Mouse (Mus musculus) testis, postnatal 10 days (tissue): ENCODE data around the gene Fbxl19.

Experiments used
- DNase-seq: peaks from one replicate; pipeline ENCODE4 v3.0.0; 2021; ENCODE audit warnings: low spot score

Gene Fbxl19

GRCm38 (mm10) chr7:127744366-127745045 is at the start of gene Fbxl19:
Gene Fbxl19, plus strand, starts transcription at chr7:127744543.
- peak; percentile 91 for DNase-seq

- no peak for DNase-seq
These were observed 45.4 kb upstream of the Fbxl19 start for GRCm38 (mm10) chr7:127698986-127699385.

GRCm38 (mm10) chr7:127700712-127701331 is 43.5 kb upstream of the Fbxl19 start:
- DNase-seq: no peak

- DNase-seq: no peak
These were observed 40.7 kb upstream of the Fbxl19 start for GRCm38 (mm10) chr7:127703561-127704178.

GRCm38 (mm10) chr7:127704598-127704997 is 39.7 kb upstream of the Fbxl19 start:
- no peak for DNase-seq

GRCm38 (mm10) chr7:127705706-127706105 is 38.6 kb upstream of the Fbxl19 start:
- no peak for DNase-seq

- DNase-seq: no peak
These were observed 37.0 kb upstream of the Fbxl19 start for GRCm38 (mm10) chr7:127707045-127707956.

GRCm38 (mm10) chr7:127707957-127708206 is 36.5 kb upstream of the Fbxl19 start:
- no peak for DNase-seq

GRCm38 (mm10) chr7:127708207-127709078 is 35.9 kb upstream of the Fbxl19 start, which contains the start of gene Bcl7c:
Gene Bcl7c, minus strand, starts transcription at chr7:127708933.
- peak; percentile 94 for DNase-seq

- DNase-seq: no peak
These were observed 34.9 kb upstream of the Fbxl19 start for GRCm38 (mm10) chr7:127709261-127709979.

- no peak for DNase-seq
These were observed 33.3 kb upstream of the Fbxl19 start for GRCm38 (mm10) chr7:127711031-127711430.

- DNase-seq: no peak
These were observed 32.9 kb upstream of the Fbxl19 start for GRCm38 (mm10) chr7:127711456-127711855.

- DNase-seq: peak; percentile 86
These were observed 31.6 kb upstream of the Fbxl19 start, which contains the start of gene Ctf1 for GRCm38 (mm10) chr7:127712461-127713385. Gene Ctf1, plus strand, starts transcription at chr7:127712736.

GRCm38 (mm10) chr7:127714816-127715215 is 29.5 kb upstream of the Fbxl19 start:
- DNase-seq: no peak

- DNase-seq: peak; percentile 87
These were observed 27.4 kb upstream of the Fbxl19 start for GRCm38 (mm10) chr7:127716992-127717391.

- no peak for DNase-seq
These were observed 26.0 kb upstream of the Fbxl19 start for GRCm38 (mm10) chr7:127718339-127718738.

GRCm38 (mm10) chr7:127719258-127719657 is 25.1 kb upstream of the Fbxl19 start:
- DNase-seq: peak; percentile 75

GRCm38 (mm10) chr7:127725490-127725889 is 18.9 kb upstream of the Fbxl19 start:
- DNase-seq: no peak

GRCm38 (mm10) chr7:127725924-127726323 is 18.4 kb upstream of the Fbxl19 start:
- no peak for DNase-seq

GRCm38 (mm10) chr7:127727898-127728297 is 16.4 kb upstream of the Fbxl19 start:
- DNase-seq: no peak
